Mouse (Mus musculus): ENCODE measurements at regions not wholly inside any gene's neighbourhood (a gene's known extent, or its start where the extent isn't known, plus 50 kb on each side); places are given as distances from the start of the nearest gene placed in this dataset.

DNA sequence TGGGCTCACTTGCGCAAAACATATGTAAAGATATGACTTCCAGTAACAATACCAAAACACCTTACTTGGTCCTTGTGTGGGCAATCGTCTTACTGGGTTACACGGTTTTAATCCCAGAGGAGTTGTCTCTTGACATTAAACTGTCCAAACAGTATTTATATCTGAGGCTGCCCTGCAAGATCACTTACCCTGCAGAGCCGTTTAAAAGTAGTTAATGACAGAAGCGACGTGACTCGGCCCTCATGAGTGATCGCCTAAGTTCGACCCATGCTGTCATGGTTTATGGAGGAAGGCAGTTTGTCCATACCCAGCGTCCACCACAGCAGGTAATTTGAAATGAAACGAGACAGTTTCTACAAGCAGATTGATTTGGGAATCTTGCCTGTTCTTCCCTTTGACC is 90.3 kb downstream of the Zfp281 start:
- Histone ChIP-seq H3K9me3 (replicated peaks; ENCODE audit: insufficient read depth, low read length) (no peaks in the 10 kb centered on the region), H3K4me1 (ENCODE audit: control insufficient read depth in 1 of 2, insufficient read depth in 2 of 2, low read length in 2 of 2) (no peaks in the 10 kb centered on the region), H3K27me3 (ENCODE audit: control insufficient read depth in 1 of 2, insufficient read depth in 2 of 2, low read length in 2 of 2) (no peaks in the 10 kb centered on the region; a peak in 1 of 4 replicates), H3K79me2 (ENCODE audit: control insufficient read depth, insufficient read depth, low read length, poor library complexity) (no peaks in the 10 kb centered on the region), H3K9ac (ENCODE audit: control insufficient read depth, low read depth, low read length, poor library complexity, severe bottlenecking) (no peak overlapping the region), H3K4me3 (ENCODE audit: control insufficient read depth in 1 of 2, insufficient read depth in 1 of 2, low read depth in 2 of 2, low read length in 2 of 2) (no peak overlapping the region), H3K27ac (ENCODE audit: control insufficient read depth, low read depth, low read length) (no peak overlapping the region), H3K36me3 (ENCODE audit: control insufficient read depth in 1 of 2, insufficient read depth in 2 of 2, low read length in 2 of 2) (no peaks in the 10 kb centered on the region)
- DNase-seq (ENCODE audit: low read depth, low spot score), result no peak
- TF ChIP-seq ZKSCAN1 (IDR thresholded peaks at IDR 0.05; ENCODE audit: low read depth, low read length) (no peak), SMC3 (IDR thresholded peaks at IDR 0.05; ENCODE audit: low read depth, low read length) (no peak), CHD2 (IDR thresholded peaks at IDR 0.05; ENCODE audit: low read length) (no peak), MXI1 (IDR thresholded peaks at IDR 0.05; ENCODE audit: low read depth, low read length) (no peak), GABPA (IDR thresholded peaks at IDR 0.05; ENCODE audit: low read depth, low read length) (no peak), SIN3A (IDR thresholded peaks at IDR 0.05; ENCODE audit: low read length) (no peak), BHLHE40 (IDR thresholded peaks at IDR 0.05; ENCODE audit: borderline replicate concordance, low read depth, low read length) (no peak), EP300 (IDR thresholded peaks at IDR 0.05; ENCODE audit: low read depth in 1 of 2, low read length in 2 of 2) (no peak), ZNF384 (IDR thresholded peaks at IDR 0.05; ENCODE audit: low read depth, low read length) (no peak), MYC (IDR thresholded peaks at IDR 0.05; ENCODE audit: low read depth, low read length) (no peak), CTCF (IDR thresholded peaks at IDR 0.05 in 2 of 3, conservative IDR thresholded peaks at IDR 0.05 in 1 of 3; ENCODE audit: control insufficient read depth in 1 of 3, insufficient read depth in 1 of 3, low read depth in 2 of 3, low read length in 3 of 3, poor library complexity in 1 of 3, severe bottlenecking in 1 of 3) (no peak), ETS1 (IDR thresholded peaks at IDR 0.05; ENCODE audit: low read depth, low read length) (no peak), TBP (IDR thresholded peaks at IDR 0.05; ENCODE audit: low read depth, low read length) (no peak), USF2 (IDR thresholded peaks at IDR 0.05; ENCODE audit: borderline replicate concordance in 1 of 2, insufficient read depth in 1 of 2, low read depth in 1 of 2, low read length in 2 of 2) (no peak), NELFE (IDR thresholded peaks at IDR 0.05; ENCODE audit: low read depth, low read length) (no peak)

DNA sequence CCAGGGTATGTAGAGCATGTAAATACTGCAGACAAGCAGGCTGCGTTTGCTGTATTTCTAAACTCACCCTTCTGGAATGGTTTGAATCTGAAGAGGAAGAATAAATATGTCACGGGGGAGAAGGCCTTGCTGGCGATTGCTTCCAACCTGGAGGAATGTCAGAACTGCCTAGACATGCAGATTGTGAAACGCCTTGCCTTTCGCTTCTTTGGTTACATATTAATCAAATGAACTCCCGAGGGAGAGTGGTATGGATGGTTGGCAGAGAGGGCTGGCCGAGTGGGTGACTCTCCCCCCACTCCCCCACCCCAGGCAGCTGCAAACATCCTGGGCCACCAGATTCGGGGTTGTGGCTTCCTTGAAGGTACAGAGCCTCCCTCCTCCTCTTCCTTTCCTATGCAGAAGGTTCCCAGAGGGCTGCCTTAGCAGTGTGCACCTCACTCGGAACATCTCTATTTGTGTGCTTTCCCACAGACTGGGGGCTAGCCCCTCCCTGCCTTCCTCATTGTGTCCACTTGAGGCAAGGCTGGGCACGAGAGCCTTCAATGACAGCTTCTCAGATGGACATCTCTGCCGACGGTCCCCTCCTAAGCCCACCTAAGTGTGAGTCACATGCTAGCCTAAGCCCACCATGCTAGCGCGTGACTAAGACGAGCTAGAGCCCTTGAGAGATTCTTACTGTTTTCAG is 93.3 kb downstream of the Zfp281 start:
- TF ChIP-seq POLR2AphosphoS5 (IDR thresholded peaks at IDR 0.05; ENCODE audit: borderline replicate concordance, low read depth, low read length) (no peak), BHLHE40 (IDR thresholded peaks at IDR 0.05; ENCODE audit: borderline replicate concordance, low read depth, low read length) (no peak), POLR2AphosphoS2 (IDR thresholded peaks at IDR 0.05; ENCODE audit: low read length) (no peak), SMC3 (IDR thresholded peaks at IDR 0.05; ENCODE audit: low read depth, low read length) (no peak), GABPA (IDR thresholded peaks at IDR 0.05; ENCODE audit: low read depth, low read length) (no peak)
- no peaks in the 10 kb centered on the region; a peak in 2 of 4 replicates for H3K27me3 ChIP-seq (ENCODE audit: control insufficient read depth in 1 of 2, insufficient read depth in 2 of 2, low read length in 2 of 2)
- no peak overlapping the region for H3K27ac ChIP-seq (ENCODE audit: control insufficient read depth, low read depth, low read length)
- H3K9ac ChIP-seq (ENCODE audit: control insufficient read depth, low read depth, low read length, poor library complexity, severe bottlenecking), result no peak overlapping the region
- no peaks in the 10 kb centered on the region for H3K79me2 ChIP-seq (ENCODE audit: control insufficient read depth, insufficient read depth, low read length, poor library complexity)
- no peak for DNase-seq (ENCODE audit: low read depth, low spot score)
- H3K36me3 ChIP-seq (ENCODE audit: control insufficient read depth in 1 of 2, insufficient read depth in 2 of 2, low read length in 2 of 2), result no peaks in the 10 kb centered on the region
- H3K4me1 ChIP-seq (ENCODE audit: control insufficient read depth in 1 of 2, insufficient read depth in 2 of 2, low read length in 2 of 2), result no peaks in the 10 kb centered on the region
- H3K9me3 ChIP-seq (replicated peaks; ENCODE audit: insufficient read depth, low read length), result no peaks in the 10 kb centered on the region
- H3K4me3 ChIP-seq (ENCODE audit: control insufficient read depth in 1 of 2, insufficient read depth in 1 of 2, low read depth in 2 of 2, low read length in 2 of 2), result no peak overlapping the region
